Mouse (Mus musculus): ENCODE results near the gene Kif11. TPM values are rescaled to one million over a fixed set of nuclear protein-coding genes. Genes with fewer than 3 reads are reported as not detected.

Kif11 gene
- total and polyA plus RNA-seq, 2 experiments, result 0.11 to 0.55 TPM

GRCm38 (mm10) chr19:37434263-37434951, 58.2 kb downstream of the Kif11 start, which contains the start of gene Hhex:
Hhex (plus strand) TSS chr19:37434810.
- DNase-seq (ENCODE audit: extremely low read depth, low read depth, low spot score), result peak; percentile 75
- Histone ChIP-seq H3K36me3 (ENCODE audit: control insufficient read depth, insufficient read depth, low read length) (peaks cover 21% of the 10 kb centered on the region), H3K27ac (replicated peaks; ENCODE audit: insufficient read depth, low read depth, low read length) (peak within 1 kb of the TSS; percentile 89), H3K79me2 (ENCODE audit: control insufficient read depth, insufficient read depth, low read length) (peaks cover 7% of the 10 kb centered on the region), H3K27me3 (ENCODE audit: control insufficient read depth, insufficient read depth, low read length) (no peaks in the 10 kb centered on the region), H3K4me3 (ENCODE audit: insufficient read depth, low read depth, low read length) (peak within 1 kb of the TSS; percentile 99), H3K9ac (ENCODE audit: low read depth, low read length) (peak within 1 kb of the TSS; percentile 100), H3K4me1 (ENCODE audit: control insufficient read depth, insufficient read depth, low read length) (peaks cover 9% of the 10 kb centered on the region)
- 1% methylated on average over 79 of the region's 79 CpGs for WGBS
- TF ChIP-seq CTCF (IDR thresholded peaks at IDR 0.05; ENCODE audit: low read depth, low read length) (0 out of 2 replicates have a peak, but pooled peaks have one; percentile 2), POLR2A (IDR thresholded peaks at IDR 0.05; ENCODE audit: extremely low read depth, insufficient read depth, low read length) (peak; percentile 99)

- DNase-seq (ENCODE audit: extremely low read depth, low read depth, low spot score), result no peak
- Histone ChIP-seq H3K4me1 (ENCODE audit: control insufficient read depth, insufficient read depth, low read length) (peaks cover 14% of the 10 kb centered on the region), H3K36me3 (ENCODE audit: control insufficient read depth, insufficient read depth, low read length) (peaks cover 28% of the 10 kb centered on the region), H3K4me3 (ENCODE audit: insufficient read depth, low read depth, low read length) (peak overlapping the region; percentile 99), H3K79me2 (ENCODE audit: control insufficient read depth, insufficient read depth, low read length) (peaks cover 7% of the 10 kb centered on the region), H3K27me3 (ENCODE audit: control insufficient read depth, insufficient read depth, low read length) (no peaks in the 10 kb centered on the region), H3K9ac (ENCODE audit: low read depth, low read length) (peak overlapping the region; percentile 100), H3K27ac (replicated peaks; ENCODE audit: insufficient read depth, low read depth, low read length) (peak overlapping the region; percentile 89)
- WGBS, result under 1% methylated on average over 76 of the region's 77 CpGs
- no peak for TF ChIP-seq POLR2A (IDR thresholded peaks at IDR 0.05; ENCODE audit: extremely low read depth, insufficient read depth, low read length)
- TF ChIP-seq CTCF (IDR thresholded peaks at IDR 0.05; ENCODE audit: low read depth, low read length), result no peak
Observed at GRCm38 (mm10) chr19:37435041-37435852, 59.0 kb downstream of the Kif11 start.

- H3K4me1 ChIP-seq (ENCODE audit: control insufficient read depth, insufficient read depth, low read length), result peaks cover 15% of the 10 kb centered on the region
- H3K27ac ChIP-seq (replicated peaks; ENCODE audit: insufficient read depth, low read depth, low read length), result peak overlapping the region; percentile 89
- whole genome bisulfite sequencing, result 4% methylated on average over 10 of the region's 10 CpGs
- peaks cover 7% of the 10 kb centered on the region for H3K79me2 ChIP-seq (ENCODE audit: control insufficient read depth, insufficient read depth, low read length)
- H3K36me3 ChIP-seq (ENCODE audit: control insufficient read depth, insufficient read depth, low read length), result peaks cover 28% of the 10 kb centered on the region
- peak overlapping the region; percentile 100 for H3K9ac ChIP-seq (ENCODE audit: low read depth, low read length)
- H3K4me3 ChIP-seq (ENCODE audit: insufficient read depth, low read depth, low read length), result peak overlapping the region; percentile 99
- no peaks in the 10 kb centered on the region for H3K27me3 ChIP-seq (ENCODE audit: control insufficient read depth, insufficient read depth, low read length)
- DNase-seq (ENCODE audit: extremely low read depth, low read depth, low spot score), result peak; percentile 57
- no peak for TF ChIP-seq POLR2A (IDR thresholded peaks at IDR 0.05; ENCODE audit: extremely low read depth, insufficient read depth, low read length)
- no peak for TF ChIP-seq CTCF (IDR thresholded peaks at IDR 0.05; ENCODE audit: low read depth, low read length)
Observed at GRCm38 (mm10) chr19:37435853-37436174, 59.6 kb downstream of the Kif11 start.

GRCm38 (mm10) chr19:37436514-37437288, 60.5 kb downstream of the Kif11 start:
- H3K27me3 ChIP-seq (ENCODE audit: control insufficient read depth, insufficient read depth, low read length), result no peaks in the 10 kb centered on the region
- H3K4me3 ChIP-seq (ENCODE audit: insufficient read depth, low read depth, low read length), result peak overlapping the region; percentile 99
- WGBS, result 13% methylated on average over 28 of the region's 28 CpGs
- H3K79me2 ChIP-seq (ENCODE audit: control insufficient read depth, insufficient read depth, low read length), result peaks cover 7% of the 10 kb centered on the region
- H3K36me3 ChIP-seq (ENCODE audit: control insufficient read depth, insufficient read depth, low read length), result peaks cover 28% of the 10 kb centered on the region
- peak; percentile 54 for DNase-seq (ENCODE audit: extremely low read depth, low read depth, low spot score)
- H3K9ac ChIP-seq (ENCODE audit: low read depth, low read length), result peak overlapping the region; percentile 100
- TF ChIP-seq CTCF (IDR thresholded peaks at IDR 0.05; ENCODE audit: low read depth, low read length) (no peak), POLR2A (IDR thresholded peaks at IDR 0.05; ENCODE audit: extremely low read depth, insufficient read depth, low read length) (no peak)
- H3K4me1 ChIP-seq (ENCODE audit: control insufficient read depth, insufficient read depth, low read length), result peaks cover 23% of the 10 kb centered on the region
- peak overlapping the region; percentile 89 for H3K27ac ChIP-seq (replicated peaks; ENCODE audit: insufficient read depth, low read depth, low read length)

GRCm38 (mm10) chr19:37437289-37437606, 61.0 kb downstream of the Kif11 start:
- no peak for TF ChIP-seq CTCF (IDR thresholded peaks at IDR 0.05; ENCODE audit: low read depth, low read length)
- TF ChIP-seq POLR2A (IDR thresholded peaks at IDR 0.05; ENCODE audit: extremely low read depth, insufficient read depth, low read length), result no peak
- H3K4me1 ChIP-seq (ENCODE audit: control insufficient read depth, insufficient read depth, low read length), result peaks cover 28% of the 10 kb centered on the region
- peak overlapping the region; percentile 100 for H3K9ac ChIP-seq (ENCODE audit: low read depth, low read length)
- WGBS, result 25% methylated on average over 14 of the region's 14 CpGs
- no peaks in the 10 kb centered on the region for H3K27me3 ChIP-seq (ENCODE audit: control insufficient read depth, insufficient read depth, low read length)
- H3K79me2 ChIP-seq (ENCODE audit: control insufficient read depth, insufficient read depth, low read length), result peaks cover 7% of the 10 kb centered on the region
- peak overlapping the region; percentile 89 for H3K27ac ChIP-seq (replicated peaks; ENCODE audit: insufficient read depth, low read depth, low read length)
- peak overlapping the region; percentile 99 for H3K4me3 ChIP-seq (ENCODE audit: insufficient read depth, low read depth, low read length)
- peaks cover 28% of the 10 kb centered on the region for H3K36me3 ChIP-seq (ENCODE audit: control insufficient read depth, insufficient read depth, low read length)
- DNase-seq (ENCODE audit: extremely low read depth, low read depth, low spot score), result no peak

Measured in liver, adult 2 months (tissue).